Mouse (Mus musculus) kidney, adult 2 months (tissue): ENCODE results near the gene Crhr2. TPM values are rescaled to one million over a fixed set of nuclear protein-coding genes. Genes with fewer than 3 reads are reported as not detected.

ENCODE experiments used
- DNase-seq: peaks from one replicate; pipeline ENCODE4 v3.0.0; 2021
- H3K27ac ChIP-seq: fragments of 200-500 bp; 2 replicates; pipeline ENCODE4 v1.5.1; 2012; ENCODE audit warnings: low read depth, low read length, control low read depth, inconsistent platforms; ENCODE audit not compliant: insufficient read depth
- H3K27me3 ChIP-seq: fragments of 200-500 bp; replicated peaks from 2 replicates; pipeline ENCODE4 v1.6.1; 2012; ENCODE audit warnings: mild to moderate bottlenecking, moderate library complexity, low read length, inconsistent platforms; ENCODE audit not compliant: control insufficient read depth, insufficient read depth
- H3K36me3 ChIP-seq: fragments of 200-500 bp; 2 replicates; pipeline ENCODE4 v1.6.1; 2012; ENCODE audit warnings: mild to moderate bottlenecking, moderate library complexity, low read length, inconsistent platforms; ENCODE audit not compliant: control insufficient read depth, insufficient read depth
- H3K4me1 ChIP-seq: fragments of 200-500 bp; 2 replicates; pipeline ENCODE4 v1.6.1; 2011; ENCODE audit warnings: low read length; ENCODE audit not compliant: control insufficient read depth, insufficient read depth
- H3K4me3 ChIP-seq: fragments of 200-500 bp; 2 replicates; pipeline ENCODE4 v1.5.1; 2011; ENCODE audit warnings: mild to moderate bottlenecking, low read depth, low read length, control low read depth; ENCODE audit not compliant: insufficient read depth
- CTCF ChIP-seq: fragments of 200-500 bp; conservative IDR thresholded peaks from 2 replicates; pipeline ENCODE4 v1.5.1; 2011; ENCODE audit warnings: low read depth, mild to moderate bottlenecking, control low read depth, low read length, moderate library complexity, mixed read lengths; ENCODE audit not compliant: insufficient read depth, insufficient read length
- POLR2A ChIP-seq: fragments of 200-500 bp; IDR thresholded peaks from one replicate; pipeline ENCODE4 v1.6.1; 2011; ENCODE audit warnings: low read depth, low read length, control low read depth
- WGBS: fragments of 180-500 bp; shearing (Covaris S2); methylation state at CpG from one replicate; pipeline ENCODE4 v1.1.7; 2018; 5-methylcytosine and 5-hydroxymethylcytosine counted together
- polyA plus RNA-seq: library from polyadenylated mRNA; depleted of rRNA; stranded (reverse); fragments of >200 nt; gene quantifications from 2 replicates; pipeline ENCODE4 v1.2.3, GENCODE M21; 2012

Crhr2 gene
- polyA plus RNA-seq, 1 experiment: 1.5 TPM

DNA sequence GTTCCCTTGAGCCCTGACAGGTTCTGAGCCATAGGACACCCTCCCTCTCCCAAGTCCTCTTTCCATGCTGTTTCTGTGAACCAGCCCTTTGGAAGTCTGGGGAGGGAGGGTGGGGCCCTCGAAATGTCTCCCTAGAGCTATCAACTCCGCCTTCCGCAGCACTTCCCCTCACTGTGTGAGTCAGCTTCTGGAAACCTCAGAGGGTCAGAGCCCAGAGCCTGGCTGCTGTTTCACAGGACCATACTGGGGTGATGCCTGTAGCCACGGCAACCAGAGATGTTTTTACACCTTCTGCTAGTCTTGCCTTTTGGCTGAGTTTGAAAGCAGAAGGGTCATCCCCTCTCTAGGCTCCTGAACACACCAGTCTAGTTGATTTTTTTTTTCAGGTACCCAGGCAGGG, 9.8 kb downstream of the Crhr2 start:
- 0 out of 2 replicates have a peak, but pooled peaks cover under 1% of the 10 kb centered on the region for H3K4me1 ChIP-seq
- H3K4me3 ChIP-seq: no peak overlapping the region
- no peaks in the 10 kb centered on the region for H3K27me3 ChIP-seq
- 32% methylated on average over 4 of the region's 4 CpGs for WGBS
- TF ChIP-seq CTCF: no peak
- TF ChIP-seq POLR2A: no peak
- no peak overlapping the region for H3K27ac ChIP-seq
- no peaks in the 10 kb centered on the region for H3K36me3 ChIP-seq
- DNase-seq: no peak

DNA sequence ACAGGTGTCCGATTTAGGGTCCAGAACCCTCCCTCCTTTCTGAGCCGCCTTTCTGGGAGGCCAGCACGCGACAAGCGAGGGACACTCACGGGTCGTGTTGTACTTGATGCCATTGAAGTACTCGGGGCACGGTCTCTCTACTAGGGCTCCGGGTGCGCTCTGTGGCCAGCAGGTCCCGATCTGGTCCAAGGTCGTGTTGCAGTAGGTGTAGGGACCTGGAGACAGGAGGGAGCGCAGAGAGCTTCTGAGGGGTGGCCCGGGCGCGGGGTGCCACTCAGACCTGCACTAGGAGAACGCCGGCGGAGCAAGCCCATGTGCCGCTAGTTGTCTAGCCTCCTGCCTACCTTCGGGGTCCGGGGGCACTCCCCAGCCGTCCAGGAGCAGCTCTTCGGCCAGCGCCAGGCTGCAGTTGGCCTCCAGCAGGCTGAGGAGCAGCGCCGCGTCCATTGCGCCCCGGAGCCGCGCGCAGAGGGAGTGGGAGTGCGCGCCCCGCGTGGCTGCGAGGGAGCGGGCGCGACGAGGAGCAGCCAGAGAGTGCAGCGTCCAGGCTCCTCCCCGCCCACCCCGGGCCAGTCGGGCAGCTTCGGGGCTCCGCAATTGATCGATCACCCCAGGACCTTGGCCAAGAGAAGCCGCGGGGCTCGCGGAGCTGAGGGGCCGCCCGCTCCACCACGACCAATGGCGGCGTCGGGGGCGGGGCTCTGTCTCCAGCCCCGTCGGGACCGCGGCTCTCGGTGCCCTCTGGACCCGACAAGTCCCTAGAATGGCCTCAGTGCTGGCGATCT, 15.3 kb downstream of the Crhr2 start:
- DNase-seq: peak; percentile 40
- TF ChIP-seq POLR2A (no peak), CTCF (no peak)
- Histone ChIP-seq H3K36me3 (no peaks in the 10 kb centered on the region), H3K4me3 (peak overlapping the region; percentile 28), H3K27me3 (no peaks in the 10 kb centered on the region), H3K4me1 (0 out of 2 replicates have a peak, but pooled peaks cover 2% of the 10 kb centered on the region), H3K27ac (no peak overlapping the region)
- 1% methylated on average over 68 of the region's 68 CpGs for WGBS

DNA sequence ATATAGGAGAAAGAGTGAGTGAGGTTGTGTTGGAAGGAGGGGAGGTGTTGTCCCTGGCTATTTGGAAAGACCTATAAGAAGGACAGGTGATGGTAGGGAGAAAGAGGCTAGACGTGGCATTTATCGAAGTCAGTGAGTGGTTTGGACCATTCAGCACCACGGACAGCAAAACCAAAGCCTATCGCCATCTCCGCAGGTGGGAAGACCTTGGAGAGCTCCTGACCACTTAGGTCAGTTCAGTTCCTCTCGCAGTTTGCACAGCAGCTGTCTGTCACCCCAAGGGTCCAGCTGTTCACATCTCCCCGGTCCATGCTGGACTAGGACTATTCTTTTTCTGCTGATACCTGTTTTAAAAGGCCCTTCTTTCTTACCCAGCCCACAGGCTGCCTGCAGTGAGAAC, 24.5 kb downstream of the Crhr2 start:
- H3K36me3 ChIP-seq: no peaks in the 10 kb centered on the region
- H3K27me3 ChIP-seq: no peaks in the 10 kb centered on the region
- peak; percentile 44 for DNase-seq
- 12% methylated on average over 7 of the region's 7 CpGs for WGBS
- H3K27ac ChIP-seq: no peak overlapping the region
- H3K4me1 ChIP-seq: no peaks in the 10 kb centered on the region
- TF ChIP-seq POLR2A (no peak), CTCF (no peak)
- no peak overlapping the region for H3K4me3 ChIP-seq

DNA sequence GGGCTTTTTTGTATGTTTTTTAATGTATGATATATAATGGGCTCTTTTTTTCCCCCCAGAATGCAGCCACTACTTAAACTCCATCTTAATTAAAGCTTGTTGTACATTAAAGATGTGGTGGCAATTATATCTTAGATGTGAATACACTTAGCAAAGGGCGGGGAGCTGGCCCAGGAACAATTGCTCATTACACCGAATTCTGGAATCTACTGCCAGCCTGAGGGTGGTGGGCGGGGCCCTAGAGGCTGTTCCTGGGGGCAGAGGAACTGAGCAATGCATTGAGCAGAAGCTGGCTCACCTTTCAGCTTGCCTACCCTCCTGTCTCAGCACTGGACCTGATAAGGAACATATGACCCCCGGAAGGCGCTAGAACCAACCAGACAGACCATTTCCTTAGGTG, 34.2 kb downstream of the Crhr2 start:
- no peak overlapping the region for H3K4me3 ChIP-seq
- no peak for DNase-seq
- TF ChIP-seq CTCF (no peak), POLR2A (no peak)
- H3K27me3 ChIP-seq: no peaks in the 10 kb centered on the region
- H3K4me1 ChIP-seq: no peaks in the 10 kb centered on the region
- H3K27ac ChIP-seq: no peak overlapping the region
- no peaks in the 10 kb centered on the region for H3K36me3 ChIP-seq
- 69% methylated on average over 5 of the region's 5 CpGs for WGBS

DNA sequence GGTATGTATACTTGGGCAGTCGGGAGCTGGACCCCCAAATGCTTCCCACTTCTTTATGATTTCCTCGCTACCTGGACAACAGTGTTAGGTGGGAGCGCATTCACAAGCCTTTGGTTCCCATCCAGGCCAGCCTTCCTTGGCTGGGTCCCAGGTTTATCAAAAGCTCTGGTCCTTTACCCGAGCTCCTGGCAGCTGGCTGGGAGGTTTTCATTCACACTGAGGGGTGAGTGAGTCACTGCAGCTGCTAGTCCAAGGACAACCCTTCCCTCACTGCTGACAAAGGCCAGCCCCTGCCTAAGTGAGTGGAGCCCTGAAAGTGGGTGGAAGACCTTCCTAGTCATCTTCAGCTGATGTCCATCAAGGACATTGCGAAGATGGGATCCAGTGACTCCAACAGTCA, 34.8 kb downstream of the Crhr2 start:
- DNase-seq: no peak
- Histone ChIP-seq H3K36me3 (no peaks in the 10 kb centered on the region), H3K4me3 (no peak overlapping the region), H3K4me1 (no peaks in the 10 kb centered on the region), H3K27ac (no peak overlapping the region), H3K27me3 (no peaks in the 10 kb centered on the region)
- 73% methylated on average over 5 of the region's 5 CpGs for WGBS
- TF ChIP-seq POLR2A: no peak
- no peak for TF ChIP-seq CTCF

DNA sequence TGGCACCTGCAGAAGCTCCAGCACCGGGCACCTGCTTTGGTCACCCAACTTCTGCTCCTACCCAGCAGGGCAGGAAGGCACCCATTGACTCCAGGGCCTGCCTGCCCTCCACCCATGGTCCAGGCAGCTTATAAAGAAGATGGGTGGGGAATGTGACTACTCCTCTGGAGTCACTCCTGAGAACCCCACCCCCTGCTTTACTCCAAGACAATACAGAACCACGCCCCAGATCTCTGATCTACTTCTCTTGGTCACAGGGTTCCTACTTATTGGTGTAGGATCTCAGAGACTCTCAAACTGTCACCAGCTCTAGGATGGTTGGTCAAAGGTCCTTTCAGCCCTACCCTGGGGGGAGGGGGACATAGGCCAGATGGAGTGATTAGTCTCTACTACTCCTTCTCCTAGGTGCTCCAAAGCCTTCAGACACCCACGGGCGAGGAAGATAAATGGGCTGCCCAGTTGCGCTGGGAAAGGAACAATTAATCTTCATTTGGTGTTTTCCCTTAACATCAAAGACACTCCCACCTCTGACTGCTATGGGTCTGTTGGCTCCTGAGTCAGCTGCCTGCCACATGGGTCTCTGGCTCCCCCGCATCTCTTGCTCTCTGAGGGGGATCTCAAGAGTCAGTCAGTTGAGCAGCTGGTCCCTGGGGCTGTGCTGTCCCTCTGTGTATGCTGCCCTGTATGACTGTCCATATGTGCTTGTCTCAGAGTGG, 39.2 kb downstream of the Crhr2 start:
- Histone ChIP-seq H3K4me1 (0 out of 2 replicates have a peak, but pooled peaks cover 3% of the 10 kb centered on the region), H3K27ac (no peak overlapping the region), H3K27me3 (no peaks in the 10 kb centered on the region), H3K36me3 (no peaks in the 10 kb centered on the region), H3K4me3 (no peak overlapping the region)
- DNase-seq: no peak
- WGBS: 30% methylated on average over 6 of the region's 6 CpGs
- TF ChIP-seq POLR2A (no peak), CTCF (no peak)

DNA sequence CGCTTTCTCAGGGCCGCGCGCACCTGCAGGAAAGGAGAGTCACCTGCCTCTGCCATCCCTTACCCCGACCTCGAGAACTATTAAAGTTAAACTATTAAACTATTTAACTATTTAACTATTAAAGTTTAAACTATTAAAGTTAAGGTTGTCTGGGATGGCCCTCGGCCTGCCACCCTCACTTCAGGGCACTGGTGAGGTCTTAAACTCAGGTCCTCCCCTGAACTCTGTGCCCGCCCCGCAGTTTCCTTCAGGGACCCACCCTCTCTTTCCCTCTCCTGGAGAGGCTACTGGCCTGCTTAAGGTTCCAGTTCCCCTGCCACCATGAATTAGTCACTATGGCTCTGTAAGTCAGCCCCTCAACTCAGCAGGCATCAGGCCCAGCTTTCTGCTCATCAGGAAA, 41.4 kb downstream of the Crhr2 start:
- H3K27me3 ChIP-seq: no peaks in the 10 kb centered on the region
- WGBS: 70% methylated on average over 9 of the region's 9 CpGs
- DNase-seq: peak; percentile 64
- H3K4me1 ChIP-seq: 0 out of 2 replicates have a peak, but pooled peaks cover 3% of the 10 kb centered on the region
- no peak overlapping the region for H3K27ac ChIP-seq
- H3K4me3 ChIP-seq: no peak overlapping the region
- H3K36me3 ChIP-seq: no peaks in the 10 kb centered on the region
- TF ChIP-seq POLR2A (no peak), CTCF (no peak)
